Mouse (Mus musculus): ENCODE results near the gene Larp4b.

Larp4b gene

DNA sequence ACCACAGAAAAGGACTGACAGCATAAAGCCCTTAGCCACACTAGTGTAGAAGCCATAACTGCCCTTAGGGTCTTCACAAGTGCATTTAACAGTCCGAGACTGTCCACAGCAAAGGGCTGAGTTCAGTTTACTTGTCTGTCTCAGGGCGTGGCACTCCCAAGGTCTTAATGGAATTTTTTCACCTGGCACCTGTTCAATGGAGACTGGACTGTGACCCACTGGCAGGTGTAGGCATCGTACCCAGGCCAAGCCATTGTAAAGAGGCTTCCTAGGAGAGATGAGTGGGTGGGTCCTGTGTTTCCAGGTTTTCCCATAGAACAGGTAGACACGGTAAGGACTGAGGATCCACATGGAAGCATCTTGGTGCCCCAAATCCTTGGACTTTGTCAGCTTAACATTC is 84.6 kb downstream of the Larp4b start:
- in situ Hi-C loops (cut with MboI, MseI), result no loop called here

DNA sequence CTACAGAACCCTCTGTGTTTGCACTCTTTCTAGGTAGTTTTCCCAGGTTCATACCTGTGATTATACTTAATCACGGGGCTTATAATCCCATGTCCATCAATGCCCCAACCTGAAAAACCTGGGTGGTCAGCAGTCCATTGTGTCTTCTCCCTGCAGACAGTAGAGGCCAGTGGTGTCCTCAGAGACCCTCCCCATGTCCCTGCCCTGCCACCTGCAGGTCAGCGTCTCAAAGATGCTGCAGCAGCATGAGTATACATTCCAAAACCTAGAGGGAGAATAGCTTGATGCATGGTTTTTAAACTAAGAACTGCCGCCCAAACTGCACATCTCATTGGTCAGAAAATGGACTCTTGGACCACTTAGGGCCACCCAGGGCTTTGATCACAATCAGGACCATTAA is 85.0 kb downstream of the Larp4b start:
- in situ Hi-C loops (cut with MboI, MseI), result no loop called here

DNA sequence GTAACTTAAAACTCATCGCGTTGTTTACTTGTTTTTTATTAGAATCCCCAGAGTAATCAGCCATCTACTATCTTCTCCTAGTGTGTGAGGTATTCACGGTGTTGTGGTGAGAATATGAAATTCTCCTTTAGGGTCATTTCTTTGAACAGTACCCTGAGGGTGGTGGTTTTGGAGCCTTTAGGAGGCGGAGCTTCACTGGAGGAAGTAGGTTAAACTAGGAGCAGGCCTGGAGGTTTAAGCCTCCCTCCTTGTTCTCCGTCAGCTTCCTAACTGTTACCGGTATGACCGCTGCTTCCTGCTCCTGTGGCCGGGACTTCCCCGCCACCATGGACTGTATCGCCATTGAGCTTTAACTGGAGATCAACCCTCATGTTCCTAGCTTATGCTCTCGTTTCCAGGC is 86.5 kb downstream of the Larp4b start:
- in situ Hi-C loops (cut with MboI, MseI), result loop anchor here (5.0 kb wide), 3 partner anchors 92 to 667 kb away; no protein-coding TSS in a partner anchor

DNA sequence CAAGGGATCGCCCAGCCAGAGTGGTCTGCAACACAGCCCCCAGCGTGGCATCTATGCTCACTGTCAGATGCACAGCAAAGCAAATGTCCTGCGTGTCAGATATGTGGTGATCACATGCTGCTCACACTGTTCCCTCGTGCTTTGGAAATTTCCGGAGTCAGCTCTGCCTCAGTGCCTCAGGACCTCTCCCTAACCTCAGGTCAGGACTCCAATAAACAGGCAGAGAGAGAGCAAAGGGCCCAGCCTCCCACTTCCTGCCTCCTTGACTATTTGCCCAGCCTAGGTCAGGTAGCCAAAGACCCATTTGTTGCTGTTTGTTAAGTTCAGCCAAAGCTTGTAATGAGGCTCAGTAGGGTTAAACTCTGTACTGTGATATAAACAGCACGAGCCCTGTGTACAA is 87.4 kb downstream of the Larp4b start:
- in situ Hi-C loops (cut with MboI, MseI), result loop anchor here (5.0 kb wide), 3 partner anchors 91 to 666 kb away; no protein-coding TSS in a partner anchor

DNA sequence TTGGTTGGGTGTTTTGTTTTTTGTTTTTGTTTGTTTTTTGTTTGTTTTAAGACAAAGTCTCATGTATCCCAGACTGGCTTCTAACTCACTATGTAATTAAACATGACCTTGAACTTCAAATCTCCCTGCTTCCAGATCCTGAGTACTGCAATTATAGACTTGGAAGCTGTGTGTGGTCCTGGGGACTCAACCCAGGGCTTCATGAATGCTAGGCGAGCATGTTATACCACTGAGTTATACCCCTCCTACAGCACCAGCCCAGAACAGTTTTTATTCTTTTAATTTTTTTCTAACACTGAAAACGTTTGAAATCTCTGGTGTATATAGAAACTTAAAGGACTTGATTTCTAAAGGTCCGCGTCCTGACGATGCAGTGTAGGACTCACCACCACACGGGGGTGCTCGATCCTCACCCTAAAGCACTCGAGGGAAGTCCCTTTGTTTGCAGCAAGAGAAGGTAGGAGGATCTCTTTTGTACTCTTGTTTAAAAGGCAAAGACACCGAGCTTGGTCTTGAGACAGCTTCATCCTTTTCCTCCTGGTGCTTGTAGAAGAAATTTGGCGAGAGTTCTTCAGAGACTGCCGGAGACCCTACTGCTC is 88.1 kb downstream of the Larp4b start:
- in situ Hi-C loops (cut with MboI, MseI), result loop anchor here (5.0 kb wide), 3 partner anchors 91 to 666 kb away; no protein-coding TSS in a partner anchor

DNA sequence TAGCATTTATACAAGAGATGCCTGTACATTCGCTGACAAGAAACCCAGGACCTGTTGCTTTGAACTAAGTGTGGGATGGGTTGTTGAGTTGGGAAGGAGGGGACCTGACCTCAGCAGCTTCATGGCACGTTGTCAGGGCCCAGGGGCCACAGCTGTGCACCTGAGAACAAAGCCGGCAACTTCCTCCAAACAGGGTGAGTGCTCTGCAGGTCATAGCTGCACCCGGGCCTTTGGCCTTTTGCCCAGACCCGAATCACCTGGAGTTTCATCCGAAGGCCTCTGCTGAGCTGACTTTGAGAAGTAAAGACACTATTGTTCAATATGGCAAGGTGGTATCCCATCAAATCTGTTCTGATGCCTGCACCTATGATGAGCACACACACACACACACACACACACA is 90.6 kb downstream of the Larp4b start:
- in situ Hi-C loops (cut with MboI, MseI), result loop anchor here (5.0 kb wide), 3 partner anchors 88 to 663 kb away; no protein-coding TSS in a partner anchor

DNA sequence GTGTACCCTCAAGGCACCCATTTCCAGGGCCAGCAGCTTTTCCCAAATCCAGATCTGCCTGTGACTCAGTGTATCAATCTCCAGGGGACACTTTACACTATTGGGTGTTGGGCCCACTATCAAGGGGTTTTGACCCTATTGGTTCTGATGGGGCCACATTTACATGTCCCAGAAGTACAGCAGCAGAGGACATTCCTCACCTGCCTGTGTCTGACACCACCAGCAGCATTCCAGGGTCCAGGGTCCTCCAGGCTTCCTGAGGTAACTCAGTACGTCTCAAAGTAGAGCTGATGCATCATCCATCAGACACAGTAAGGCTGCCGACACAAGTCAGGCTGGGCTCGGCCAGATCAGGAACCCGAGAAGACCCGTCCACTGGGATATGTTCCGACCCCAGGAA is 91.0 kb downstream of the Larp4b start:
- in situ Hi-C loops (cut with MboI, MseI), result loop anchor here (5.0 kb wide), 3 partner anchors 88 to 663 kb away; no protein-coding TSS in a partner anchor

DNA sequence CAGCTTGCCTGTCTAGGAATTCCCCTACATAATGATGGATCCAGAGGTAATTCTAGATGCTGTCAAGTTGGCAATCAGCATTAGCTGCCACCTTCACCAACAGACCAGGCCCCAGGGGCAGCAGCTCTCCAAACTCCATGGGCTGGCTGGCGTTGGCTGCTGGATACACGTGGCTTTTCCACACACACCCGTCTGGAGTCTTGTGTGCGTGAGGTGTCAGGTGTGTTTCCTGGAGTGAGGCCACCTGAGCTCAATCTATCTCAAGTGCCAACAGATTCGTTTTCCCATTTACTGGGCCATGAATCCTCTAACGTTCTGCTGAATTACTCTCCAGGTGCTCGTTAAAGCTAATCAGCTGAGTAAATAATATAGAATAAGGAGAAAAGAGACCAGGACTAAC is 93.5 kb downstream of the Larp4b start:
- in situ Hi-C loops (cut with MboI, MseI), result no loop called here

DNA sequence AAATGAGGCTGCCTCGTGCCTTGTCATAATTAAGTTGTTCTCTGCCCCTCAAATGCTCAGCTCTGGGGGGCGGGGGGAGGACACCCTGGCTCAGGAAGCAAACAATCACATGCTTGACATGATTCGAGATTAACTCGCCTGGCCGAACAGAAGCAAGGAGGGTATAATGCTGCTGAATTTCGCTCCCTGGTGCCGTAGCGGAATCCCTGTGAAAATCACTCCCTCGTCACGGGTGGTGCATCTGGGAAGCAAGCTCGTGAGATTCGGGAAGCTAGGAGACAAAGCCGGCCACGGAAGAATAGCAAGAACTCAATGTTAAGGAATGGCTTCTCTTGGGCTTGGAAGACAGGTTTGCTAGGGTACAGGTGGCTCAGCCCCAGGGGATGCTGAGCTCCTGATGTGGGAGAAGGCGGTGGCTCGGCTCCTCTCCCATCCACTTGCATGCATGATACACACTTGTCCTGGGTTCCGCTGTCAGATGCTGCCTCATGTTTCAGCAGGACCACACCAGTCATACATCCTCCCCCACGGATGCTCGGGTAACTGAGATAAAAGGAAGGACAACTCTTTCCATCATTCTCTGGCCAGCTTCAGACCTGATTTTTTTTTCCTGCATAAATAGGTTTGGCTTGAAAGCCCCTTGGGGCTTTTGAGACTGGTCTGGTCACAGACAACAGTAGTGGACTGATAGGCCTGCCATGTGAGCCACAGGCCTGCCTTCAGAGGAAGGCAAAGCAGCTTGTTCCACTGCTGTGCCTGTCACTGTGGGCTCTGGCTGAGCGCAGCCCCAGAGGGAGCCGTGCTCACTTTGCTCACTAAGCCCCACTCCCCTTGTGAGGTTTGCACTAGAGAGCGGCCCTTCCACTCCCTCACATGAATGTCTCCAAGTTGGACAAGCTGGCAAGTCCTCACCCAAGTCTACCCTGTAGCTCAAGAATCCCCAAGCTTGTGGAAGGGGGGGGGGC is 94.2 kb downstream of the Larp4b start:
- in situ Hi-C loops (cut with MboI, MseI), result no loop called here

DNA sequence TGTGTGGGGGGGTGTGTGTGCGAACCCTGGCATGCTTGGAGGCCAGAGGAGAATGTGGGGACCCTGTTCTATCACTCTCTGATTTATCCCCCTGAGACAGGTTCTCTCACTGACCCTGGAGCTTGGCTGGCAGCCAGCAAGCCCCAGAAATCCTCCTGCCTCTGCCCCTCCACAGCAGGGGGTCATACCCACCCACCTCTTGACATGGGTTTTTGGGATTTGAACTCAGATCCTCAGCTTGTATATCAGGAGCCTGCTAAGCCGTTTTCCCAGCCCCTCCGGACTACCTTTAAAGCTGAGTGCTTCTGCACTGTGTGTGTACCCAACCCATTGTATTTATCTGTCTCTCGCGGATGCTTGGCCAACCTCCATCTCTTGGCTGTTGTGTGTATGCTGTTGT is 95.8 kb downstream of the Larp4b start:
- in situ Hi-C loops (cut with MboI, MseI), result no loop called here

DNA sequence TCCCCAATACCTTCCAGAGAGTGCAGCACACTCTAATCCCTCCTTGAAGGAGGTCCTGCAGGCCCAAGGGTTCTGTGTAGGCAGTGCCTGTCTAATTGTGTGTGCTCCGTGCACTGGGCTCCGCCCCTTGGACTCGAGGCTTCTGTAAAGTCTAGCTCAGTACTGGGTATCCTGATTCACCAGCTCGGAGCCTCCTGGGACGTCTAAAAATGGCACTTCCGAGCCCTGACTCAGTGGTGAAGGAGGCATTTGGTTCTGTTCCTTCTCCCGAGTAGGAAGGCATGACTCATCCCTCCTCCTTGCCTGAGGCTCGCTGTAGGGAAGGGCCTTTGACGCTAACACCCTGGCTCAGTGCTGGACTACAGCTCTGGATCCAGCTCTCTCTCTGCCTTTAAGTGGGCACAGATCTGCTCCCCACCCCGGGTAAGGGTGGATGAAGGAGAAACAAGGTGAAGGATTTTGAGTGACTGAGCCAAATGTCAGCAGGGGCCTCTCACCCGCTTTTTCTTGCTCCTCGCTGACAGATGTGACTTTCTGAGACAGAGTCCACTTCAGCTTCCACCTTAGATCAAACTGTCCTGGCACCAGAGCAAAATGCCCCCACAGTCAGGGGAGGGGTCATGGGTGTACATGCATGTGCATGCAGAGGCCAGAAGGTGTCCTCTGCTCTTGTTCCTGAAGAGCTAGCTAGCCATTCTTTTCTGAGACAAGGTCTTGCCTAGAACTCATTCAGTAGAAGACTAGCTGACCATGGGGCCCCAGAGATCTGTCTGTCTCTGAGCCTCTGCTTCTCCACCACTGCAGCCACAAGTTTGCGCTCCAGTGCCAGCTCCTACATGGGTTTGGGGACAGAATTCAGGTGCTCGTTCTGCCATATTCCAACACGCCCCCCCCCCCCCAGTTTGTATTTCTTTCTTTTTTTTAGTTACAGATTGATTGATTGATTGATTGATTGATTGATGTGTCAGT is 97.8 kb downstream of the Larp4b start:
- in situ Hi-C loops (cut with MboI, MseI), result no loop called here

DNA sequence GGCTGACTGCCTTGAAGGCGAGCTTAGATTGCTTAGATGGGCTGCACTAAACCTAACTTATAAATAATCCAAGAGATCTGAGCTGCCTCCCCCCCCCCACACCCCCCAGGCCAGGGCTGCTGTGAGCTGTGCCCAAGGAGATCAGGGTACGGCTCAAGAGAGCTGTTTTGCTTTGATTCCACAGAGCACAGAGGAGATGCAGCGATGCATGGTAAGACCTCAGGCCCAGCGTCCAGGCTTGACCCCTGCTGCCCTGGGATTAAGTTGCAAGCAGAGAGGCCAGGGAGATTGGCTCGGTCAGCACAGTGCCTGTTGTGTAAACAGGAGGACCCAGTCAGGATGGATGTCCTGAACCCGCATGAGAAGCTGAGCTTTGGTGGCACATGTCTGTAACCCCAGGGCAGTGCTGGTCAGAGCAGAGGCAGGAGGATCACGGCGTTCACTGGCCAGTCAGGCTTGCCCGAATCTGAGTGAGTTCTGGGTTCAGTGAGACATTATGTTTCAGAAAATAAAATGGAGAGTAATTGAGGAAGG is 99.2 kb downstream of the Larp4b start:
- in situ Hi-C loops (cut with MboI, MseI), result no loop called here

DNA sequence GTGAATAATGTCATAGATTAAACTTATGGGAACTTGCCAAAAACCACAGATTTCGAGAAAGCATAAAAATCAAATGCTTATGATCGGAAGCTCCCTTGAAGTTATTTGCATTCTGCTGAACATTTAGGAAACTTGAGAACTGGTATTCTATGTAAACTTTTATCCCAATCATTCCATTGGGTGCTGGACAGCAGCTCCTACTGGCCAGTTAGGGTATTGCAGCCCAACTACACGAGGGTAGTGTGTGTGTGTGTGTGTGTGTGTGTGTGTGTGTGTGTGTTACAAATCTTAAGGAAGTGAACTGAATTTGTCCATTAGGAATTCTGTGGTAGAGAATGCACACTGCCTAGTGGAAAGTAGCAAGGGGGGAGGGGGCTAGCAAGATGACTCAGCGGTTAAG is 101.0 kb downstream of the Larp4b start:
- in situ Hi-C loops (cut with MboI, MseI), result no loop called here

DNA sequence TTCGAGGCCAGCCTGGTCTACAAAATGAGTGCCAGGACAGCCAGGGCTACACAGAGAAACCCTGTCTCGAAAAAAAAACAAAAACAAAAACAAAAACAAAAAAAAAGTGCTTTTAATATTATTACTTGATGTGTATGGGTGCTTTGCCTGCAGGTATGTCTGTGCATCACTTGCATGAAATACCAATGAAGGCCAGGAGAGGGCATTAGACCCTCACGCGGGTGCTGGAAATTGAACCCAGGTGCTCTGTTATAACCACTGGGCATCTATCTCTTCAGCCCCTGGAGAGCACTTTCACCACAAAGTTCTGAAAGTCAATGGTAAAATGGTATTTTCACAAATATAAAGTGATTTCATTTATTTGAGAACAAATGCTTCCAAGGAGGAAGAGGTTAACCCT is 101.9 kb downstream of the Larp4b start:
- in situ Hi-C loops (cut with MboI, MseI), result no loop called here

DNA sequence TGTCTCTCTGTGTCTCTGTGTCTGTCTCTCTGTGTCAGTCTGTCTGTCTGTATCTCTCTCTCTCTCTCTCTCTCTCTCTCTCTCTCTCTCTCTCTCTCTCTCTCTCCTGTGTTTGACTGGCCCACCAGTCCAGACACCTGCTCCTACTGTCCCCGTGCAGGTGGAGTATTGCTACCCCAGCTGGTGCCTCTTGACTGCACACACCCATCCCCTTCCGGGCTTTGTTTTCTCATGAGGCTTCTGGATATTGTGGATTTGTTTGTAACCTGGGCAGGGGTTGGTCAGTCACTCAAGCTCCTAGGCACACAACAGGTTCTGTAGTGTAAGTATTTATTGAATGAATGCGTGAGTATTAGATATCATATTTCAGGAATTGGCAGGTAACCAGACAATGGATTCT is 104.4 kb downstream of the Larp4b start:
- in situ Hi-C loops (cut with MboI, MseI), result no loop called here

DNA sequence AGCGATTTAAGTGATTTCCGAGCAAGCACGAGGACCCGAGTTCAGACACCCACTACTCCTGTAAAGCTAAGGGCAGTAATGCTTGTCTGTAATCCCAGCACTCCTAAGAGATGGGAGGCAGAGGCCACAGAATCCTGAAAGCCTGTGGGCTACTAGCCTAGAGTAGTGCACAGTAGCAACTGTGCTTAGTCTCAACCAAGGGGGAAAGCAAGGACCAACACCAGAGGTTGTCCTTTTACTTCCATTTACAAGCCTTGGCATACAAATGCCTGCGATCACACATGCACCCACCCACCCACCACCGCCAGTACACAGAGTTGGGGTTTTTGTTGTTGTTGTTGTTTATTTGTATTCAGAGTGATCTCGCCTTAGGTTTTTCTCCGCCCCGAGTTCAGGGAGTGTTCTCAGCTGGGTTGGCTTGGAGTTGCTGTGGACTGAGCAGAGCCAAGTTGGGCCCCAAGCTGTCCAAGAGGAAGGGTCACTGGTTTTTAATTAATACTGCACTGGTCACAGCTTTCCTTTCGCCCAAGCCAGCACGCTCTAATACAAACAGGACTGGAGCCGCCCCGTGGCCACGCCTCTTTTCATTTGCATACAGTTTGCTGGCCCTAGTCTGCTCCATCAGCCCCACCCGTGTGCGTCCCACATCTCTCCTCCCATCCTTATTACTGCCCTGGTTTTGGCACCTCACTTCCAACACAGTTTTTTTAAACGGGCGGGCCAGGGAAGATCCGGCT is 105.2 kb downstream of the Larp4b start:
- in situ Hi-C loops (cut with MboI, MseI), result no loop called here

DNA sequence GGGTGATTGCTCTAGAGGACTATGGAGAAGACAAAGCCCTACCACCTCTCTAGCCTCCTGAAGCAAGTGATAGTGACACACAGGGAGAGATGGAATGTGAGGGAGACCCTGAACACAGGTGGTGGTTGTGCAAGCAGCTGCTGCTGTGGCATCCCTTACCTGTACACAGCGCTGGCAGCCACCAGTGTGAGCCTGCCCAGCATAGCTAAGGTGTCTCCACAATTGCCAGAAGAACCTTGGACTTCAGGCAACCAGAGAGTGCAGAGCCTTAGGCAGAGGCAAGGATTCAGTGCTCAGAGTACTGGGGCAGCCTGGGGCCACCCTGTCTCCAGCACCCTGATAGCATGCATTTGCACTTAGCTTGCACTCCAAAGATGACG is 105.8 kb downstream of the Larp4b start:
- in situ Hi-C loops (cut with MboI, MseI), result no loop called here

DNA sequence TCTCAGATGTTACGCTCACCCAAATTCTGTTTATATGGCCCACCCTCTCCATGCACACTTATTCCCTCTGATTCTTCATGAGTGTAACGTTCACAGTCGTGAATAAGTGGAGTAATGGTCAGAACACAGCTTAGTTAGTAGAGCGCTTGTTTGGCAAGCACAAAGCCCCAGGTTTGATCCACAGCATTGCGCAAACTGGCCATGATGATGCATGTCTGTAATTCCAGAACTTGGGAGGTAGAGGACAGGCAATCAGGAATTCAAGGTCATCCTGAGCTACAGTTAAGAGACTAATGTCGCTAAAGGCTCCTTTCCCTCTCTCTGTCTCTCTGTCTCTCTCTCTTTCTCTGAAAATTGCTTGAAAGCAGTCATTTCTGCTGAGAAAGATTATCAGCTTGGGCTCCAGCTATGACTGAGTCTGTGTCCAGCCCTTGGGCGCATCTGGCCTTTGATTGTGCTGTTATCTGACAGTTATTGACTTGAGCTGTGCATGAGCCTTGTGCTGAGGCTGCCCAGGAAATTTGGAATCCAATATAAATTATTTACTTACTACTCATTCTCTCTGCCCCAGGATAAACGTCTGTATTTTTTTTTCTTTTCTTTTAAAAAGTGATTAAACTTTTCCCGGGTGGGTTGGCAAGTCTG is 129.2 kb downstream of the Larp4b start:
- in situ Hi-C loops (cut with MboI, MseI), result no loop called here
